Mouse (Mus musculus) heart, postnatal 10 days (tissue): ENCODE measurements around the gene Faf1. TPM values are rescaled to one million over a fixed set of nuclear protein-coding genes. Genes with fewer than 3 reads are reported as not detected.
"Not testable (repeated sequence)": the region's sequence is repeated elsewhere in the genome, so short reads cannot be mapped to it uniquely, and the experiment has no call there.

Experiments used
- DNase-seq, 2 experiments: peaks; one replicate each; pipeline ENCODE4 v3.0.0; 2021
- intact Hi-C: fragments of 180-260 bp; cut with DNase I; formaldehyde crosslinking; loops from one replicate; pipeline ENCODE4 v1.15.1; 2025
- total RNA-seq, 2 experiments: library from RNA; stranded (reverse); gene quantifications; 2 replicates each; pipeline ENCODE4 v1.2.3; 2021

Faf1 gene
- total RNA-seq, 2 experiments from 2014 or later: 31.4 to 33.2 TPM

DNA sequence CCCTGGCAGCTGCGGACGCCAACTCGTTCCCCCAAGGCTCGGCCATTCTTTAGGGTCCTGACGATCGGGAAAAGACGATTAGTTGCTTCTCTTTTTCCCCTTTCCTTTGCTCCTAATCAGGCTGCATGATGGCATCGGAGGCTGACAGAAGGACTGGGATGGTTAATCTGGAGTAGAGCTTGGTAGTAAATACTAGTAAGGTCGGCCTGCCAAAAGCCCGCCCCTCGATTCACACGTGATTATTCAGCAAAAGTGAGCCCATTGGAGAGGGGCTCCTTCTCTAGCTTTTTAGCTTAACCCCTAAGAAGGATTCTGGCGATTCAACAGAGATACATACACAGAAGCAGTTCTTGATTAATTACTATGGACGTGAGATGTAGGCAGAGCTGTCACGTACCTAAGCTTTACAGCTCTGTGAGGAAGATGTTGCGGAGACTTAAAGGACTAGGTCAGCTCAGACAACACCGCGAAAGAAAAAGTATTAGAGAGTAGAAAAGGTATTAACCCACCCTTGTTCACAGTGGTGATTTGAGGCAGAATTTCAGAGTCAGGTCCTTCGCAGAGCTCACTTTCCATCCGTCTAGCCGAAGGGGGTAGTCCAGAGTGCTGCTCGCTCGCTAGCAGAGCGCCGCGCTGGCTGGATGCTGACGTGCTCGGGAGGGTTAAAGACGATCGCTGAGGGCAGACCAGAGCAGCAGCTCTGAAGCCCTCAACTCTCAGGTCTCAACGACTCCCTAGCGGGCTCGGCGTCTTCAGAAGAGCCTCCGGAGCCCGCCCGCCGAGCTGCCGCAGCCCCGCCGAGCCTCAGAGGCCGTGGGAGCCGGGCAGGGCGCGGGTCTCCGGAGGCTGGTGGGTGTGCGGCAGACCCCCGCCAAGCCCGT lies 11.0 kb upstream of the Faf1 start:
- intact Hi-C loops: loop anchor here (5.0 kb wide), 1 partner anchor 188 kb away; no protein-coding TSS in a partner anchor
- DNase-seq: peak; percentile 85 to 90

DNA sequence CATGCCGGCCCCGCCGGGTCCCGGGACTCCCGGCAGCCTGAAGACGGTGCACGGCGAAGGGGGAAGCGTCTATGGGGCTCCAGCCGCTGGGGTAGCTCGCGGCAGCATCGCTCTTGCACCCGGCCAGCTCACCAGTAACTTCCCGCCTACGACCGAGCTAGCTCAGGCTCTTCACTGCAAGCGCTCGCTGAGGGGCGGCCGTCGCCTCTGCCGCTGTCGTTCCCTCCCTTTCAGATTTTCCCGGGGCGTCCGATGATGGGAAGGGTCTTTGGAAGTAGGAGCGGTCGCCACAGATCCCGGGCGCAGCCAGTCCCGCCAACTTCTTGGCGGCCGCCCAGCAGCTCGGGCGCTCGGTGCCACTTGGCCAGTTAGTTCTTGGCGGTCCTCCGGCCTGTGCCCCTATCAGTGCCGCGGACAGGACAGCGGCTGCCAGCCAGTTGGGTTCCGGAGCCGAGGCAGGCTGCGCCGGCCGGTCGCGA lies 10.4 kb upstream of the Faf1 start:
- intact Hi-C loops: loop anchor here (1.0 to 5.0 kb wide), 2 partner anchors 10 to 189 kb away; partner anchors contain the start of gene Faf1

DNA sequence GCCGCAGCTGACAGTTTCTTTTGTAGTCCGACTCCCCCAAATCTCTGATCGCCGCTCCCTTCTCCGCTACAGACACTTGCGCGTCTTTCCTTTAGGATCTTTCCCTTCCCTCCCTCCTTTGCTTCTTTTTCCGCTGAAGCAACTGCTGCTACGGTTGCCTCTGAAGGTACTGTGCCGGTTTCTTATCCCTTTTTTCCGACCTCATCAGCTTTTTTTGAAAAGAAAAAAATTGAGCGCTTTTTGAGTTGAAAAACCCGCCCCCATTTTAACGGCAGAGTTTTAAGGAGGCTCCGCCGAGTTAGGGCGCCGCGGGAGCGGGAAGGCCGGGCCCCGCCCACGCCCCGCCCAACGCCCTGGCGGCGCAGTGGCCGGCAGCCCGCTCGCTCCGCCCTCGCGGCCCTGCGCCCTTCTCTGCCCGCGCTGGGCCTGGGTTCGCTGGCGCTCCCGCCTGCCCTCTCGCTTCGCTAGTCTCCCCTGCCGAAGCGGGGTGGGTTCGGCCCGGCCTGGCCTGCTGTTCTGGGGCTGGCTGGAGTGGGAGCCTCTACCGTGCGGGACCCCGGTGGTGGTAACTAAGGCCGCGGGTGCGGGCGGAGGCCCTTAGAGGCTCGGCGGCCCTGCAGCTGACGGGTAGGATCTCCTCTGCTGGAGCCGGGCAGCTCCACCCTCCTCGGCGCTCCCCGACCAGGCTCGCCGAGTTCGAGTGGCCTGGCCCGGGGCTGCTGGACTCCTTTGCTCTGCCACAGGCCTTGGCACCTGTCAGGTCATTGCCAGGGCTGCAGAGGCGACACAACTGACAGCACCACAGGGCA lies 9.7 kb upstream of the Faf1 start, which contains the start of gene Cdkn2c:
Gene Cdkn2c, minus strand, starts transcription at position 729 of the 809 bp plus-strand sequence.
- intact Hi-C loops: loop anchor here (1.0 to 5.0 kb wide), 2 partner anchors 10 to 189 kb away; partner anchors contain the start of gene Faf1

More for the DNA sequence above, 10.4 kb upstream of the Faf1 start:
- DNase-seq: peak; percentile 85 to 86

DNA sequence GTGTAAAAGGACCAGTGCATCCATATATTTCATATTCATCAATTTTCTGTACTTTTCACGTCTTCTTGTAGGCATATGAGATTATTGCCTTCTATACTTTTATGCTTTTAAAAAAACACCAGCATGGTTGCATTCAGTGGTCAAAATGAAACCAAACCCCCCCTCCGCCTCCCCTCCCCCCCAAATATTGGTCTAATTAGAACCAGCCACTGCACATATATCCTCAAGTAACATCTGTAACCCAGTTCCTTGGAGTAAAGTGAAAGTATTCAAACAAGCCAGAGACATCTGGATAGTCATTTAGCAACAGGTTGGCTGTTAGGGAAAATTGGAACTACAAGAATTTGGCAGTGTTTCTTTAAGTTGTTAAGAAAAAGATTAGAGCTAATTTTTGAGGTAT lies 8.9 kb upstream of the Faf1 start:
- intact Hi-C loops: loop anchor here (5.0 kb wide), 1 partner anchor 190 kb away; no protein-coding TSS in a partner anchor
- no peak for DNase-seq

More for the DNA sequence above, 9.7 kb upstream of the Faf1 start, which contains the start of gene Cdkn2c:
- DNase-seq: peak; percentile 92 to 95

DNA sequence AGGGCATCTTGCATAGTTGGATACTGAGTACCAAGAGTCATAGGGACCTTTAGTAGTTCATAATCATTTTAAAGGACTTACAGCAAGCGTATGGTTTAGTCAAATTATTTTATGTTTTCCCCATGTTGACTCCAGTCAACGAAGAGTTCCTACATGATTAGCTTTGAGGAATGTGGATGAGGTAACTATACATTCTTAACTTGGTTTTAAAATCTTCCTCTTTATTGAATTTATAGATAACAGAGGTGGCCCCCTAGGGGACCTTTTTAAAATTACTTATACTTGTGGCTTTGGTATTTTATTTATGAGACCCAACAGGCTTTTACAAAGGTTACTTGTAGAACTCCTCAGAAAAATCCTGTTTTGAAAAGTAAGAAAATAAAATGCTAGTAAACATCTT lies 6.2 kb upstream of the Faf1 start:
- intact Hi-C loops: no loop called here

DNA sequence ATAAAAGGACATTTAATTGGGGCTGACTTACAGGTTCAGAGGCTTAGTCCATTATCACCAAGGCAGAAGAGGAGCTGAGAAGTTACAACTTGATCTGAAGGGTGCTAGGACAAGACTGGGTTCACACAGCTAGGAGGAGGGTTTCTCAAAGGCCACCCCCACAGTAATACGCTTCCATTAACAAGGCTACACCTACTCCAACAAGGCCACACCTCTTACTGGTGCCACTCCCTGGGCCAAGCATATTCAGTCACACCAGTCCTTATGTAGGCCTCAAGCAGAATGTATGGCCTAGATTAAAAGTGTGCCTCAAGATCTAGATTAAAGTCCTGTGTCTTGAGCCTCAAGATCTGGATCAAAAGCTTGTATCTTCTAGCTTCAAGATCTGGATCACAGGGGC lies 4.4 kb upstream of the Faf1 start:
- intact Hi-C loops: no loop called here
- DNase-seq: no peak

More for the DNA sequence above, 6.2 kb upstream of the Faf1 start:
- no peak for DNase-seq

DNA sequence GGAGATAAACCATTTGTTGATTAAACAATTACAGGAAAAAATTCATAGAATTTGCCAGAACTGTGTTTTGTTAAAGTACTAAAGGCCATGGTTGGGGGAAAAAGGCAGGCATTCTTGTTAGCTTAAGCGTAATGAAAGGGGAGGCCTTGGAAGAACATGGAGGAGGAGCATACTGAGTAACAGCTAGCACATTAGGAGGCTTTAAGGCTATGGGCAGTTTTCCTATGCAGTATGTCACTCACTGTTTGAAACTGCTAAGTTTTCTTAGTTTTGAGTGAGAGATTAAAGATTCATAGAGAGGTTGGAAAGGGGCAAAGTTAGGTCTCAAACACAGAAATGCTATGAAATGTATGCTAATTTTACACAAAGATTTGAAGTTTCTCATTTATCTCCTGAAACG lies 2.3 kb upstream of the Faf1 start:
- intact Hi-C loops: no loop called here
- DNase-seq: no peak

DNA sequence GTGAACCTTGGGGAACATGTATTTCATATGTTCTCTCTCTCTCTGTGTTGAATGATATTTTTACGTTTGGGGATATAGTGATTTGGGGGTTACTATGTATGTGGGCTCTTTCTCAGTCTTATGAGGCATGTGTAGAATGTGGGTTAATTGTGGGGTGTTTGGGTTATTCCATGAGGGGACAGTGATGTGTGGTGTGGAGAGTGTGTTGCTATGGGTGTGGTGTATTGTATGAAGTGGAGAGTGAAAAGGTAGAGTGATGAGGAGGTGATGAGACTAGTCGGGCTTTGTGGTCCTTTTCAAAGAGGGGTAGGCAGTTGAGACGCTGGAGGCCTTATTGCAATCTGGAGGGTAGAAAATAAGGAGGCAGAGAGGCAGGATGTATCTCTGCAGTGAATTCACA lies 833 bp downstream of the Faf1 start:
- intact Hi-C loops: no loop called here
- no peak for DNase-seq

DNA sequence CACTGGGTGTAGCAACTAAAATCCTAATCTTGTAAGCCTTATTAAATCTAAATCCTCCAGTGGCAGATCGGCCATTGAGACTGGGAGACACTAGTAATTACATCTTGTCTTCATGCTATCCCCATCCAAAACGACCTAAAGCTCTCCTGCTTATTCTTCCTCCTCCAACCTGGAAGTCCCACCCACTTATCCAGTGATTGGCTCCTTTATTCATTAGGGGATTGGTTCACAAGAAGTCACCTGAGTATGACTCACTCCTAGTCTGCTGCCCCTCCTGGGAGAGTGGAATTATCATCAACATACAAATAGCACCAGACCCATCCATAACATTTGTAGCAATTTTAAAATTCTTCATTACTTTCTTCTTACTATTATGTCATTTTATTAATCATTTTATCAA lies 7.2 kb downstream of the Faf1 start:
- no peak for DNase-seq

DNA sequence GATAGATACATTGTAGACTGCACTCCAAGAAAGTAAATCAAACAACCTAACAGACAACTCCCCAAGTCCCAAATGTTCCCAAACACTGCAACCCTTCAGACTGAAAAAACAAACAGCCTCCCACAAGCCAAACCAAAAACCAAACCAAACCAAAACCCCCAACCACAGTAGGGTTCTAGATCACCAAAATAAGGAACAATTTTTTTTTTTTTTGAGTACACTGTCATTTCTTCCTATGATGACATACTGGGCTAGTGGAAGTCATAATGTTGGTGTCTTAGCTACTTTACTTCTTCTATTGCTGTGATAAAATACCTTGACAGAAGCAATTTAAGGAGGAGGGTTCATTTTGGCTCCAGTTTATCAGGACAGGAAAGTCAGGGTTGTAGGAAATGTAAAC lies 16.3 kb downstream of the Faf1 start:
- no peak for DNase-seq
- intact Hi-C loops: no loop called here

More for the DNA sequence above, 7.2 kb downstream of the Faf1 start:
- intact Hi-C loops: no loop called here

DNA sequence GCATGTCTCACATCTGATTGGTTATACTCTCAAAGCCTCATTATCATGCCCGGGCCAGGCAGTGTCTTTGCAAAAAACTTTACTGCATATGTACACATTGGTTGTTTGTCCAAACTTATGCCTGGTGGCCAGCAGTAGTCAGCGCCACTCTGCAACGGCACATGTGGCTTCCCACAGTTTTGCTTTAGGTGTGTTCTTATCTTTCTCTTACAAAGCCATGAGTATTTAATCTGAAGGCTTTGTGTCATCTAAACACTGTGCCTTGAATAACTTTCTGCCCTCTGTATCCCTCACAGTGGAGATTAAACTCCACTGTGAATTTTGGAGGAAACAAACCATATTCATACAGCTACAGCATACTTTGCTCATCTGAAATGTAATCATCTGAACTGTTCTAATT lies 24.3 kb downstream of the Faf1 start:
- DNase-seq, intact Hi-C loops: not testable (repeated sequence)

DNA sequence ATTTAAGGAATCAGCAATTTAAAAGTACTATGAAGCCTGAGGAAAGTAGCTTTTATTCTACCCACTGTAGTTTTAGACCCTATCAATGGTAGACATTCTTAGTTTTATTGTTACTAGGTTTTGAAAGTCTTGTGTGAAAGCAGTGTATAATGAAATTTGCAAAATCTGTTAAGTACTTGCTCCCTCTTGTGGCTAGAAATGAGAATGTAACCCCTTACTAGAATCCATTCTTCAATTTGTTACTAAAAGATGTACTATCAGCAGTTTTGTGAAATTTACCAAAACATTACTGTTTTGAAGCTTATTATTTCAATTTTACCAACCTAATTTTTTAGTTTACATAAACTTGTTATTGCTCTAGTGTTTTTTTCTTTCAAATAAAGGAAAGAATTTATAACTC lies 27.2 kb downstream of the Faf1 start:
- intact Hi-C loops: loop anchor here (1.0 kb wide), 2 partner anchors 198 to 265 kb away; no protein-coding TSS in a partner anchor
- peak; percentile 10 to 49 for DNase-seq

DNA sequence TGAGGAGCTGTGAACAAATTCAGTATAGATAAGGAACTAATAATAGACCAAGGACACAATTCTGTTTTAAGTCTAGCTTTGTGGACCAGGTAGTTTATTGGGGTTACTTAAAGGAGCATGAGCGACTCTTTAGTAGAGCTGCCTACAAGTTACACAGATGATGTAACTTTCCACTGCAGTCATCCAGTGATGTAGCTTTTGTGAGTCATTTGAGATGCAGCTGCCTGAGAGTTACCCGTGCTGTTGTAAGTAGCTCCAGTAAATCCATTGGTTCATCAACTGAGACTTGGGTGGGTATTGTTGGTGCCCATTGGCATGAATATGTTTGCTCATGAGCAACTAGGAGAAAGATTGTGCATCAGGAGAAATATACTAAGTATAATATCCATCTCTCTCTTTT lies 29.0 kb downstream of the Faf1 start:
- intact Hi-C loops: loop anchor here (2.0 kb wide), 1 partner anchor 129 kb away; no protein-coding TSS in a partner anchor
- no peak for DNase-seq

DNA sequence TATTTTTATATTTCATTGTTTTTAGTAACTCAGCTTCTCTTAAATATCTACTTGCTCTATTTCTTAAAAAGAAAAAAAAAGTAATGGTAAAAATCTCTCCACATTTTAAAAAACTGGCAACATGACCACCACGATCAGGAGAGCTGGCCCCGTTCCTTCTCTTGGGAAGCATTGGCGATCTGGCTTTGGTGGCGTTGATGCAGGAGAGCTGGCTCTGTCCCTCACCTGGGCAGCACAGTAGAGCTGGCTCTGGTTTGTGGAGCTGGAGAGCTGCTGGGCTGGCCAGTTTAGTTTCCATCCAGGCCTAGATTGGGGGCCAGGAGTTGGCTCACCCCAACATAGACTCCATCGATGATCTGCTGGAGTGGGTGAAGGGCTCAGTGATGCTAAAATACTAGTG lies 42.9 kb downstream of the Faf1 start:
- DNase-seq: no peak
- intact Hi-C loops: no loop called here

DNA sequence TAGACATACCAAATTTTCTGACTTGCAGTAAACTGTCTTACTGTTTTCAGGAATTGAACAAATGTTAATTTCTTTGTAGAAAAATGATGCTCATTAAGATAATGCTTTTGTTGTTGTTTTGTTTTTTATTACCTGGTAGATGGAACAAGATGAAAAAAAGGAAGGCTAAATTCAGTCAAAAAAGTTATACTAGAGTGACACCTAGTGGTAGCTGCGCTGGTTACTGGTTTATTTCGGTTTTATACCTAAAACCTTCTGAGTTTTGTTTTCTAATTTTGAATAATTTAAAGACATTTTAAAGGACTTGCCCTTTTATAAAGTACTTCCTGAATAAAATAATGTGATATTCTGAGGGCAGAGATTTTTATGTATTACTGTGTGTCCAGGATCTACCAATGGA lies 52.9 kb downstream of the Faf1 start:
- intact Hi-C loops: loop anchor here (2.0 to 5.0 kb wide), 3 partner anchors 152 to 292 kb away; no protein-coding TSS in a partner anchor
- DNase-seq: peak; percentile 24 to 49

DNA sequence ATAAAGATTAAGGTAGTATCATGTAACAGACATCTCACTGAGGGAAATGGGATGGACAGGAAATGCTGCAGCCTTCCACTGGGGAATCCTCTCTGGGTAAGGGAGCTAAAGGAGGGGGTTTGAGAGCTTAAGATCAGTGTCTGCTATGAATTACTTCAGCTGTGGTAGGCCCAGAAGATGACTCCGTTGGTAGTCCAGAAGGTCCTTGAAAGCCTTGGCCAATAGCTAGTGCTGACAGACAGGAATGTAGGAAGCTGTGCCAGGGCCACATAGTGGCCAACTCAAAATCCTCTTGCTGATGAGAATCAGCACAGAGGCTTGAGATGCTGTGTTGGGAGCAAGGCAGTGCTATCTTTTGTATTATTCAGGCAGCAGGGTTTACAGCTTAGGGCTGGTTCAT lies 59.4 kb downstream of the Faf1 start:
- intact Hi-C loops: no loop called here
- DNase-seq: peak; percentile 68 to 70

DNA sequence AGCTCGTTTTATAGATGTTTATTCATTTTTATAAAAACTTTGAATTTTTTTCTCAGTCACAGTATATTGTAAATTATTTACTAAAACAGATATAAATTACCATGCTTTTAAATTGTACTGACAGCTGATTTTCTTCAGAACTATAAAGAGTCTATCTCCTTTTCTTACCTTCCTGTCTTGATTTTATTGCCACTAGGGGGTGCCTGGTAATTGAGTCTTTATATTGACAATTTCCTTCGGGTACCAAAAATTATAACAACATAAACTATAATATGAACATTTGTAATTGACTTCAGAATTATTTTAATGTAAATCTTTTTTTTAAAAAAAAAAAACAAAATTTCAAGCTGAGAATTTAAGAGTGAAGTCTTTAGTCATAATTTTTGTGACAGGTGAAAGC lies 67.6 kb downstream of the Faf1 start:
- DNase-seq: no peak
- intact Hi-C loops: no loop called here

DNA sequence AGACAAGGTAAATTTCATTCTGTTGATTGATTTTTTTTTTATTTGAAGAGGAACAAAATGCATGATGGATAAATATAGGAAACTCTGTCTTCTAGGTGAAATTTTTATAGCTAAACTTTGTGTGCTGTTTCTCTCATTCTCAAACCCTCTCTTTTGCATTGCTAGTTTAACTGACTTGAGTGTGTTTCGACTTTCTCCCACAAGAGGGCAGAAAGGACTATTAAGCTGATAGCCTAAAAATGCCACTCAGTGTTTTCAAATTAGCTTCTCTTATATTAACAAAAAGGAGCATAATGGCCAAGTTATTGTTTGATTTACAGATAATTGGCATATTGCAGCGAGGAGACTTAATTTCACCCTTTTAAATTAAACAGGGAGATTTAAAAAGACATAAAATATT lies 82.6 kb downstream of the Faf1 start:
- peak; percentile 50 to 71 for DNase-seq
- intact Hi-C loops: loop anchor here (1.0 kb wide), 1 partner anchor 261 kb away; no protein-coding TSS in a partner anchor

DNA sequence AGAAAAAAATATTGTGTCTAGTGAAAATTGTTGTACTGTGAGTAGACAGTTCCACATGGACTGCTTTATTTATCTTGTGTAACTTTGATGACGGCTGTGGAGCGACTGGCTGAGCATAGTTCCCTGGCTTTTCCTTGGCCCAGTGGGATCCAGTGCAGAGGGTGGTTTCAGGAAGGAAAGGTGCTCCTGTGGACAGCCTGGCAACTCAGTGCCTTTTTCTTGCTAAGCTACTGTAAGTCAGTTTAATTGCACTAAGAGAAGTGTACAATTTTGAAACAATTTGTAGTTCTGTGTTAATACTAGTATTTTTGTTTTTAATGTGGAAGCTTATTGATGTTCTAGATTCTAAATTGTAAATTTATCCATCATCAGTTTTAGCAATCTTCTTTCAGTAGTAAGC lies 83.5 kb downstream of the Faf1 start:
- DNase-seq: no peak
- intact Hi-C loops: loop anchor here (1.0 kb wide), 1 partner anchor 260 kb away; no protein-coding TSS in a partner anchor

DNA sequence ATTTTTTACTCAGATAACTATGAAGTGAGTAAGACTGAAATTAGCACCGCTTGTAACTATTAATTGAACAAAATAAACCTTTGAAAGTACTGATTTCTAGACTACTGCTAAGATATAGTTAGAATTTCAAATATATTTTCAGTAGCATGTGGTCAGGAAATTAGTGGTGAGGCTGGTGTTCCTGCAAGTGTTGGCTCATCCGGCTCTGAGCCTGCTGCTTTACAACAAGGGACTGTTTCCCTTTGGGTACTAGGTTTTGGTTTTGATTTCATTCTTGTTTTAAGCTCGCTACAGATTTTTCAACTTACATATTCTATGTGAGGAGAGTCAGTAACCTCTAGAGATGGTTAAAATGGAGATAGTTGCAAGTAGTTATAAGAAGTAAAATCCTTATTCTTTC lies 84.1 kb downstream of the Faf1 start:
- DNase-seq: no peak
- intact Hi-C loops: no loop called here
